Mouse (Mus musculus): Measurements from ENCODE around the gene Dppa1. TPM values are rescaled to one million over a fixed set of nuclear protein-coding genes. Genes with fewer than 3 reads are reported as not detected.
"Not testable (repeated sequence)": the region's sequence is repeated elsewhere in the genome, so short reads cannot be mapped to it uniquely, and the experiment has no call there.

Dppa1 gene
- not detected in 2 replicates for polyA plus RNA-seq (2012; rRNA removed)

DNA sequence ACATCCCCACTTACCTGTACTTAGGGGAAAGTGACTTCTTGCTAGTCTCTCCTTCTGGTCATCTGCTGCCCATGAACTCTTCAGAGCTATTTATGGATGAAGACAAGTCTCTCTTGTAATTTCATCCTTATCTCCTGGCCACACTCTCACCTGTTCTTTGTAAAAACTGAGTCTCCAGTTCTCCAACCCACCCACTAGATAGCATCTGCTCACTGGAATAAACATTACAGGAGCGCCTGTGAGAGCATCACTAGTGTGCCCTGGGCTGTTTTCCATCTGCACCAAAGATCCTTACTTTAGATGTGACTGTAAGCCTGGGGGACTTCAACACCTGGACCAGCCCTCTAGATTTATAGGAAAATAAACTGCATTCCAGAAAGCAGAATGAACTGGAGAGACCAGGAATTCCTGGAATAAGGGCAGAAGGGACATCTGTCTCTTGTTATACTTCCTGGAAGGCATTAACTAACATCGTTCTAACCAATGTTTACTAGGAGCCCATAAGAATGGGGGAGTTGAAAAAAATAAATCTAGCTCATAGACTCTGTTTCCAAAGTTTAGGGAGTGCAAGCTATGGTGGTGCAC lies at the start of gene Dppa1:
Dppa1 (minus strand) TSS at position 51 of the 585 bp plus-strand sequence.
- no peak for DNase-seq (ENCODE audit: extremely low spot score in 1 of 2, low spot score in 1 of 2)

DNA sequence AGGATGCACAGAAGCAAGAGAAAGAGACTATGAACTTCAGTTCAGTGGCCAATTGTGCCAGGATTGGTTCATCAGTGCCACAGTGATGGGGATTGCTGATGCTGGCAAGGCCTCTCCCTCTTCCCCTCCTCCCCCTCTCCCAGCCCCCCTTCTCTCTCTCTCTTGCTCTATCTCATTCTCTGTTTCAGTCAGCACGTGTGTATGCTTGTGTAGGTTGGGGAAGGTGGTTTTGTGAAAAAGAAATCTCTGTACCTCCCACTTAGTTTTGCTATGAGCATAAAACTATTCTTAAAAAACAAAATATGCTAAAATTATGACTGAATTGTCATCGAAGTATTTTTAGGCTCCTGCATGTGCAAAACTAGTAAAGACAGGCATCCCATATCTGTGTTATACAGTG lies 38.9 kb upstream of the Dppa1 start:
- no peak for DNase-seq (ENCODE audit: extremely low spot score in 1 of 2, low spot score in 1 of 2)

DNA sequence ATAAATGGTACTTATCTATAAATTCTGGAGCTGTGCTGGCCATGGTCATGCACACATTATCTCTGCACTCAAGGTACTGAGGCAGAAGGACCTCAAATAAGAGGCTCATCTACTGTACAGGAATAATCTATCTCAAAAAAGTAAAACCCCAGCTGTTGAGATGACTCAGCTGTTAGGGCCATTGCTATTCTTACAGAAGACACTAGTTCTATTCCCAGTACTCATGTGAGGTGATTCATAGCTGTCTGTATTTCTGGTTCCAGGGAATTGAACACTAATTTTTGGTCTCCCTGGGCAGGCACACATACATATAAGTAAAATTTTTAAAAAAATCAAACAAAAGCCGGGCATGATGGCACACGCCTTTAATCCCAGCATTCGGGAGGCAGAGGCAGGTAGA lies 38.0 kb upstream of the Dppa1 start:
- peak in 1 of 2 experiments; percentile 31 for DNase-seq (ENCODE audit: extremely low spot score in 1 of 2, low spot score in 1 of 2)

DNA sequence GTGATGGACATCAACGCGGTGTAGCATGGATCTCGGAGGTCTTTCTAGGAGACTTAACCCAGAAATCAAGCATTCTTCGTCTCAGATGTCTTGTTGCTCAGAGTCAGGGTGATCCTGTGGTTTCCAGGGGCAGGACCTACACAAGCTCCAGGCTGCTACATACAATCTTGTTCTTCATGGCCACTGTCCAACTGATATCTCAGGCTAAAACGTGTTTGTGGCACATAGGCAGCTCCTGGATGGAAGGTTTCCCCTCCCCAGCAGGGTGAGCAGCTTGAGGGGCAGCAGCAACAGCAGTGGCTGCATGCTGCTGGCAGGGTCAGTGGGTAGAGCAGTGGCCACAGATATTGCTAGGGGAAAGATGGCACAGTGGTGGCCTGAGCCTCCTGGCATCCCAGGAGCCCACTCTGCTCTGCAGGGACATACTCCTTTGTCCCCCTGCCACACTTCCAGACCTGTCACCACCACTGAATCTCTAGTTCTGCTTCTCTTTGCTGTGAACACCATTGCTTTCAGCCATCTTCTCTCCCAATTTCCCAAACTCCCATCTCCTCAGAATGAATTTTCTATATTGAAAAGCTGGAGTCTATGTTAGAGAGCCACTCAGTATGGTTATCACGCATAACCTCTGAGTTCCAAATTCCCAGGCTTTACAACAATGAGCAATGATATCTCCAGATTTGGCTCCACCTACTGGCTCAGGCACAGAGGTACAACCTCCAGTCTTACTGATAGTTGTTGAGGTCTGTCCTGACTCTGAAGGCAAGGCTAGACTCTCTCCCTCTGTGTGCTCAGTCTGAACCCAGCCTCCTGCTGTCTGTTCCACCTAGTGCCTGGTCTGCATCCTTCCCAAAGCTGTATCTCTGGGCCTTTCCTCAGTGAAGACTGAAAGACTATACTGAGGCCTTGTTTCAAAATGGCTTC lies 36.8 kb upstream of the Dppa1 start:
- DNase-seq (ENCODE audit: extremely low spot score in 1 of 2, low spot score in 1 of 2) = peak; percentile 10 to 54

DNA sequence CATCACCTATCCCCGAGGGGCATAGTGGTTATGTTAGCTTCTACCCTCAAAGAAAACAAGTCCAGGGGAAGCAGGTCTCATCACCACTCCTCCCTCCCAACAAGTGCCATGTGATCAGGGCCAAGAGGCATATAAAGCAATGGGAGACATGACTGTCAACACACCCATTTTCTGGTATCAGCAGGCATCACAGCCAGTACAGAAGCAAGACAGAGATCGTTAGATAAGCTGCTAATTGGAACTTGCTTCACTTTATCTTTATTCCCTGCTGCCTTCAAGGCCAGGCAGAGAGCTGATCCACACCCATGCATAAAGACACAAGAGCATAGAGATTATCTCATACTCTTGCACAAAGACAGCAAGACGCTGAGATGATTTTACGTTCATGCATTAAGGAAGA lies 34.2 kb upstream of the Dppa1 start:
- DNase-seq (ENCODE audit: extremely low spot score in 1 of 2, low spot score in 1 of 2) = no peak

DNA sequence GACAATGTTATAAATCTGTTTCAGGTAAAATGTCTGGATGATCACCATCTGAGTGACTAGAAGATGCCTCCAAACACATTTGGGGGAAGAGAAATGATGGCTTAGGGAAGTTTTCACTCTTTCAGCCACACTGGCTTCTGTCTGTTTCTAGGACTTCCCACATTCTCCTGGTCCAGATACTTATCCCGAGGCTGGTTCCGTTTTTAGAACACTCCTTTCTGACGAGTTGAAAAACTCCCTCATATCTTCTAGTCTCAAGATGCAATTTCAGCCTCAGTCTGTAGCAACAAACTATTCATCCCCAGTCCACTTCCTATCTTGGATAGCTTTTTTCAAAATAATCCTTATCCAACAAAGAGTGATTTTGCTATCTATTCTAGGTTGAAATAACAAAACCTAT lies 23.4 kb upstream of the Dppa1 start:
- peak in 1 of 2 experiments; percentile 20 for DNase-seq (ENCODE audit: extremely low spot score in 1 of 2, low spot score in 1 of 2)

DNA sequence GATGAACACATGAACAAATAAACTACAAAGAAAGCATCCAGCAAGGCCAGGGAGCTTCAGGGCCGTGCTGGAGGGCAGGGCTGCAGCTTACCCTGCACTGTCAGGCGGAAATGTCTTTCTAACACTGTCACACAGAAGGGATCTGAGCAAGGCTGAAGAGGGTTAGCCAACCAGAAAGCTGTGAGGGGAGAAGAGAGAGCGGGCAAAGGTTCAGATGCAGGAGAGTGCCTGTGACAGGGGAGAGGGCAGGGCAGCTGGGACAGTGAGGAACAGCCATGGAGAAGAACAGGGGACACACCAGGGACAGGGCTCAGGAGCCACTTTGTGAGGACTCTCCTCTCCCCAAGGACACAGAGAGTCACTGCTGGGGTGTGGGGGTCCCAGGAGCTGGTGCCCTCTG lies 20.6 kb upstream of the Dppa1 start:
- DNase-seq (ENCODE audit: extremely low spot score in 1 of 2, low spot score in 1 of 2) = not testable (repeated sequence)

DNA sequence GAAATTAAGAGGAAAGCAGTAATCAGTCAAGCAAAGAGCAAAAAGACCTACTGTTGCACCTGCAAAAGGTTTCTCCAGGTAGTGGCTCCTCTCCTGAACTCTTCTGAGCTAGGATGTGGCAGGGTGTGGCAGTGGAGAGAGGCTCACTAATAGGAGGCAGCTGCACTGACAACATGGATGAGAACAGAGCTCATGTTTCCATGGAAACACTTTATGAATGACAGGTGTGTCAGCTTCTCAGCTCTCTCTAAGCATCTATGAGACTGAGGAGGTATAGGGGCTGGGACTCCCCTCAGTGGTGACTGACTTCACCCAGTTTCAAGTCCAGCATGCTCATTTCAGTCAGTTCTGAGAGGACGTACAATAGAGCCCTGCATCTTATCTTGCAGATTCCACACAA lies 15.8 kb upstream of the Dppa1 start:
- DNase-seq (ENCODE audit: extremely low spot score in 1 of 2, low spot score in 1 of 2) = no peak

DNA sequence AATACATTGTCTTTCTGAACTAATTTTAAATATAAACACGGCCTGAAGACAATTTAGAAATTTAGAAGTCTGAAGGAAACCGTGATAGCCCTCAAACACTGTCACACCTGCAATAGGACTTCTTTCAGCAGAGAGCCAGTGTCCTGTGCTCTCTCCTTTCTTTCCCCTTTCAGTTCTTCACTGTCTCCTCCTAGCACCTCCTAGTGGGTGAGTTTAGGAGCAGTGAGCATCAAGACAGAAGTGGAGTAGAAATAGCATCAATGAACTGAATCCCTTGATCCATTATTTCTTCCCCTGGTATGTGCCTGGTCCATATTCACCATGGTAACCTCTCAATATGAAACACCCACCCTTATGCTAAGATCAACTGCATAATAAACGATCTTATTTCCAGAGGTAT lies 7.5 kb upstream of the Dppa1 start:
- DNase-seq (ENCODE audit: extremely low spot score in 1 of 2, low spot score in 1 of 2) = no peak

DNA sequence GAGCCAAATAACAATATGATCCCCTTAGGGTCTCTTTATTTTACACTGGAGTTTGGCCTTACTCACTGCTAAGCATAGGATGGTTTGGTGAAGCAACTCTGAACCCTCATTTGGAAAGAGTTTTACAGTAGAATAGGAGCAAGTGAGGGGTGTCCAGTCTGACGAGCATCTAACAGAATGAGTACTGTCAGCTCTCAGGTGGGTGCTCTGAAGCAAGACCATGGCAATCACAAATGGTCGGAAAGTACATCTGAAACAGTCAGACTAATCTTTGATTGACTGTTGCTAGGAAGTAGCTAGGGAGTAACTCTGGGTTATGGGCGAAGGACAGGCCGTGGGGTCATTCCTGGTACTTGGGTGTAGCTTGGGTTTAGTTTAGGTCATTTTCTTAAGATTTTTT lies 6.5 kb upstream of the Dppa1 start:
- not testable (repeated sequence) for DNase-seq (ENCODE audit: extremely low spot score in 1 of 2, low spot score in 1 of 2)

DNA sequence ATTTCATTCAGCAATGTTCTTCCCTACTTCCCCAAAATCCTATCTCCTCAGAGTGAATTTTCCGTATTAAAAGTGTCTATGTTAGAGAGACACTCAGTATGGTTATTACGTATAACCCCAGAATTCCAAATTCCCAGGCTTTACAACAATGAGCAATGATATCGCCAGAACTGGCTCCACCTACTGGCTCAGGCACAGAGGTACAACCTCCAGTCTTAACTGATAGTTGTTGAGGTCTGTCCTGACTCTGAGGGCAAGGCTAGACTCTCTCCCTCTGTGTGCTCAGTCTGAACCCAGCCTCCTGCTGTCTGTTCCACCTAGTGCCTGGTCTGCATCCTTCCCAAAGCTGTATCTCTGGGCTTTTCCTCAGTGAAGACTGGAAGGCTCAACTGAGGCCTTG lies 2.6 kb upstream of the Dppa1 start:
- DNase-seq (ENCODE audit: extremely low spot score in 1 of 2, low spot score in 1 of 2) = peak in 1 of 2 experiments; percentile 63

DNA sequence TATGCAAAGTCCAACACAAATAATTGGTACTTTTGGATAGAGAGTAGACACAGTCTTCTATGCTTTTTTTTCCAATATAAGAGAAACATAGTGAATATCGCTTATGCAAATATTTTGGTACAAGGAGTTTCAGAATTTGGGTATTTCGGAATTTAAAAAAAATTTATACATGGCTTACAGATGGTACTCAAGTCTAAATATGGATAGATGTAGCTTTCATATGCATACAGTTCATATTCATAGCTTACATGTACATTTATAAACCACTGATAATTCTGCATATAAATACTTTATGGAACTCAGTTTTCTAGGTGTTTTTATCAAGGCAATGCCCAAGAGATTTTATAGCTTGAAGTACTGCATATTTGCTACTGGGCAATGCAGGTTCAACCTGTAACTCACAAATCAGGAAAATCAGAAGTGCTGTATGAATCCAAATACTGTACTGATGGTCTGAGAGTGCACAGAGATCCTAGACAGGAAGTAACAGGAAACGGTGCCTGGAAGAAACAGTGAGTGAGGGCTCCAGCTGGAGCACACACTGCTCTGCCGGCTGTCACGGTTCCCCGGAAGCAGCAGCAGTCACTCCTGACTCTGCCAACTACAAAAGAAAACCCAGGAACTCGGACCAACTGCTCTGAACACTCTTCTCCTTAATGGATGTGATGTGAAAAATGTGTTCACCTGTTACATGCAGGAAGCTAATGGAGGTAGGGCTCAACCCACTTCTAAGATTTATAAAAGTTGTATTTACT lies 8.5 kb downstream of the Dppa1 start:
- no peak for DNase-seq (ENCODE audit: extremely low spot score in 1 of 2, low spot score in 1 of 2)

DNA sequence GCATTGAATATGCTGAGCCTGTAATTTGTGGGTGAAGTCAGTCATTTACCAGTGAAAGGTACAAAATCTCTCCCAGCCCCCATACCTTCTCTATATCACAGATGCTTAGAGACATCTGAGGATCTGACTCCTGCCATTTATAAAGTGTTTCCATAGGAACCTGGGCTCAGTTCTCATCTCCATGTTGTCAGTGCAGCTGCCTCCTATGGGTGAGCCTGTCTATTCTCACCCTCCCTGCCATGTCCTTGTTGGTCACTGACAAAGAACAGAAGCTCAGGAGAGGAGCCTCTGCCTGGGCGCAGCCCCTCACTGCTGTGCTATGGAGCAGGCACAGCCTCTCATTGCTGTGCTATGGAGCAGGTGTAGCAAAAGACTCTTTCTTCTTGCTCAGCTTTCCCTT lies 9.1 kb downstream of the Dppa1 start:
- DNase-seq (ENCODE audit: extremely low spot score in 1 of 2, low spot score in 1 of 2) = no peak

DNA sequence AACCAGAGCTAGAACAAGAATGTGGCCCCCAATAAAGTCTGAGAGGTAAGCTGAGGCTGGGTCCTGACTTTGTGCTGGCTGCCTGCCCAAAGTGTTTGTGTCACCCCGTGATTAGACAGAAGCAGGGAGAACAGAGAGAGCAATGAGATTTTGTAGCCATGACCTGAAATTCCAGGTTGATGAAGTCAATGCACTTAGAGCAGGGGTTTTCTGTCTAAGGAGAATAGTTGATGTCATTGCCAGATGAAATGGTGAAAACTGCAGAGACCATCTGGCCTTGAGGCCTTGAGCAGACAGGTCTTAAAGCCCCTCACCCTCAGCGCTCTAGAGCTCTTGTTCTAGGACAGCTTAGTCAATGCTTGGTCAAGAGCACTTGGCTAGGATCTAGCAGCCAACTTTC lies 36.6 kb downstream of the Dppa1 start:
- no peak for DNase-seq (ENCODE audit: extremely low spot score in 1 of 2, low spot score in 1 of 2)

DNA sequence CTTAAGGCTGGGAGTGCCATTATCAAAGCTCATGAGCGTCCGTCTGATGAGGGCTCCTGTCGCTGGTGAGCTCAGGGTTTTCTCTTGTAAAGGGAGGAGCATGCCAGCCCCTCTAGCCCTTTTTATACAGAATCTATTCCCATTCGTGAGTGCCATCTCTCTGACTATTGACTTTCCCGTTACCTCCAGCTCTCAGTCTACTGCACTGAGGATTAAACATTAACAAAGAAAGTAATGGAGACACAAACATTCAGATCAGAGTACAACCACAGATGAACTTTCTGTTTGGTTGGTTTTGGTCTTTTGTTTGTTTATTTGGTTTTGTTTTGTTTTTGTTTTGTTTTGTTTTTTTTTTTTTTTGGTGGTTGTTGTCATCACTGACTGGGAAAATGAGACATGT lies 46.3 kb downstream of the Dppa1 start:
- no peak for DNase-seq (ENCODE audit: extremely low spot score in 1 of 2, low spot score in 1 of 2)

DNA sequence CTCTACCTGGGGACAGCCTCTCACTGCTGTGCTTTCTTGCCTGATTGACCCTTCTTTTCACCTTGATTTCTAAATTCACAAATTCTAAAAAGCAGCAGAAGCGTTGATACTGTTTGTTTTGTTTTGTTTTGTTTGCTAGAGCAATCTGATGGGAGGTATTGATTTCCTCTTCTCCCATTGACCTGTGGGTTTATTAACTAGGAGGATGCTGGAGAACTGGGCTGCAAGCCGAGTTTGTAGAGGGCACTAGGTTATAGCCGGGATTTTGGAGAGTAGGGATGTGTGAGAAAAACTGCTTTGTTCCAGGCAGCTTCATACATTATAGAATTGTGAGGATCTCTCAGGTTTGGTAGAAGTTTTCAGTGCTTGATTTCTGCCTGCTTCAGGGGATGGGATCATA lies 48.6 kb downstream of the Dppa1 start:
- DNase-seq (ENCODE audit: extremely low spot score in 1 of 2, low spot score in 1 of 2) = no peak

DNA sequence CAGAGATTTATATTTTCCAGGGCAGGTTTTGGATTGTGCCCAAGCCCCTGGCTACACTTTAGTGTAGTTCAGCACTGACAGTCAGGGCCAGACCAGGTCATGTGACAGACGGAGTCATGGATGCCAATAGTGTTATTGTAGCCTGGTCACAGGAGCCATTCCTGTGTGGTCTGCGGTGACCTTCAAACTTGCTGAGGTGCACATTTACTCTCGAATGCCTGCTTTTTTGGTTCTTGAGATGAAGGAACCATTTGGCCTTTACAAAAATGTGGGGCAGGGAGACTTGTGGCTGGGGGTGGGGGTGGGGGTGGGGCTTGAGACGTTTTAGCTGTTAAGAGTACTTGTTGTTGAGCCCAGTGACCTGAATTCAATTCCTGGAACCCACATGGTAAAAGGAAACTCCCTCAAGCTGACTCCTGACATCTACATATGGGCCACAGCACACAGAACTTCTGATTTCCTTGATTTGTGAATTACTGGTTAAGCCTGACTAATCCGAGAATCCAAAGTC lies 50.2 kb downstream of the Dppa1 start:
- no peak for DNase-seq (ENCODE audit: extremely low spot score in 1 of 2, low spot score in 1 of 2)

DNA sequence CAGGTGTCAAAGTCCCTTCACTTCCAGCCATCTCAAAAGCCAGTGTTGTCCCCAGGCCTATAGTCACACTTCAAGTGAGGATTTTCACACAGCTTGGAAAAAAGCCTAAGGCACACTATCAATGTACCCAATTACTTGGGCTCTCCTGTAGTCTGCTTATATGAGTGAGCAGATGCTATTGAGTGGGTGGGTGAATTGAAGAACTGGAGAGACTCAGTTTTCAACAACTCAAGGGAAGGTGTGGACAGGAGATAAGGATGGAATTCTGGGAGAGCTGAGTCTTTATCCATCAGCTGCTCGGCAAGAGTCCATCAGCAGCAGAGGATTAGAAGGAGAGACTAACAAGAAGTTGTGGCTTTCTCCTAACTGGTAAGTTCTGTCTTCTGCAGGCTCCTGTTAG lies 57.7 kb downstream of the Dppa1 start, which contains the start of gene BC053393:
BC053393 (plus strand) TSS at position 210 of the 400 bp plus-strand sequence.
- peak; percentile 13 to 51 for DNase-seq (ENCODE audit: extremely low spot score in 1 of 2, low spot score in 1 of 2)

DNA sequence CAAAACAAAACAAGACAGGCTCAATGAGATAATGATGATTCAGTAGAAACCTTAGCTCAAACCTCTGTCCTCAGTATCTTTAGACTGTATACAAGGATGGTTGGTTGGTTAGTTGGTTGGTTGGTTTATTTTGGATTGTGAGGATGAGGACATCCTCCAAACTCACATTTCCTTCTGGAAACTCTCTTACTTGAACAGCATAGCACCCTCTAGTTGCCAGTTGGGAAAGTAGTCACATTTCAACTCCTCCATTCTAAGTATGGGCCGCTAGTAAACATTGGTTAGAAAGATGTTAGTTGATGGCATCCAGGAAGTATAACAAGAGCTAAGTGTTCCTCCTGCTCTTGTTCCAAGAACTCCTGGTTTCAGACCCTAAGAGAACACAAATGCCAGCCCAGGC lies 60.0 kb downstream of the Dppa1 start:
- DNase-seq (ENCODE audit: extremely low spot score in 1 of 2, low spot score in 1 of 2) = no peak

DNA sequence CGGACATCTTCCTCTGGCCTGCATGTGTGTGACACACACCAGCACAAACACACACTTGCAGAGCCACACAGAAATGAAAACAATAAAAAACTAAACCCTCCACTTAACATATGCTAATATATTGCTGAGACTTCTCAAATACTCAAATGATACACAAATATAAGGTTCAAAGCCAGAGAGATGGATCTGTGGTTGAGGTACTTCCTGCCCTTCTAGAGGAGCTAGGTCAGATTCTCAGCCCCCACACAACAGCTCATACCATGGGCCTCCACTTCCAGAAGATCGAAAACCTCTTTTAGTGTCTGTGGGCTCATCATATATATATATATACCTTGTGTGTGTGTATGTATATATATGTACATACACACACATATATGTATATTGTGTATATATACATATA lies 63.1 kb downstream of the Dppa1 start:
- DNase-seq (ENCODE audit: extremely low spot score in 1 of 2, low spot score in 1 of 2) = no peak

DNA sequence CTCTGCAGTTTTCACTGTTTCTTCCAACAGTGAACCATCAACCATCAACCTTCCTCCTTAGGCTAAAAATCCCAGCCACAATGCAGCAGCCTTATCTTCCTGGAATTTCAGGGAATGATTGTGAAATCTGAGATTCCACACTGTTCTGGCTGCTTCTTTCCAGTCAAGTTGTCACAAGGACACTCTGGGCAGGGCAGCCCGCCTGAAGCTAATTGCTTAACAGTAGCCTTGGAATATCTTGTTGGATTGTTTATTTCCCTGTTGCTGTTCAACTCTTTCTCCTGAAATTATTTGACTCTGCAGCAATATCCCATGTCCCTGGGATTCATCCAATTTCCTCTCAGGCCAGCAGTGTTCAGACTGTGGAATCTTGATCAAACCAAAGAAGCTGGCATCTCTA lies 64.4 kb downstream of the Dppa1 start:
- no peak for DNase-seq (ENCODE audit: extremely low spot score in 1 of 2, low spot score in 1 of 2)

All from frontal cortex, adult 2 months (tissue).